Mouse (Mus musculus): ENCODE data around the gene Grb7.

Grb7 gene

DNA sequence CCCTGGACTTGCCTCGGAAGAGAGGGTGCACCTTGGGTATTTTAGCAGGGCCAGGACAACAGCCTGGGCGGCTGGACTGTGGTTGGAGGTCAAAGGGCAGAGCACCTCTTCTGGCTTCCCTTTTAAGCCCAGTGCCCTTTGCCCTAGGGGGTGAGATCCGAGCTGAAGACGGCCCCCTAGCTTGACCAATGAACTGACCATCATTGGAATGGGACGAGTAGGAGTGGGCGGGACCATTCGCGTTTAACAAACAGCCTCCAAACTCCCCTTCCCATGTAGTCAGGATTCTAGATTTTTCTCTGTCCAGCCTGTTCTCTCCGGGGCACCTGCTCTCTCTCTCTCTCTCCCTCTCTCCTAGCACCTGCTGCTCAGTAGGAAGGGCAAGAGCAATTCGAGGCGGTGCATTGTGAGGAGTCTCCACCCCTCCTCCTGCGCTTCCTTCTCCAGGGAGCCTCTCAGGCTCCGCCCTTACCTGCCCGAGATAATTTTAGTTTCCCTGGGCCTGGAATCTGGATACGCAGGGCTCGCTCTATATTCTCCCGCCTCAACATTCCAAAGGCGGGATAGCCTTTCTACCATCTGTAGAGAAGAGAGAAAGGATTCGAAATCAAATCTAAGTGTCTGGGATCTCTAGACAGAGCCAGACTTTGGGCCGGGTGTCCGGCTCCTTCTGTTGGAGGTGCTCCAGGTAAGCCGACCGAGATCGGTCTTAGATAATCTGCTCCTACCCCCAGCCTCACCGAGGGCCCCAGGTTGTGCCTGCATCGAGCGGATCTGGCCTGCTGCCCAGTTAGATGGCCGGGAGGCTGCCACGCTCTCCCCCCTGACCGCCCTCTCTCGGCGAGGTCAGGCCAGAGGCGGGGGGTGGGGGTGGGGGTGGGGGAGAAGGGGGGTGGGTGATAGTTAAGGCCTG, 624 bp downstream of the Grb7 start:
- DNase-seq, result peak; percentile 55

DNA sequence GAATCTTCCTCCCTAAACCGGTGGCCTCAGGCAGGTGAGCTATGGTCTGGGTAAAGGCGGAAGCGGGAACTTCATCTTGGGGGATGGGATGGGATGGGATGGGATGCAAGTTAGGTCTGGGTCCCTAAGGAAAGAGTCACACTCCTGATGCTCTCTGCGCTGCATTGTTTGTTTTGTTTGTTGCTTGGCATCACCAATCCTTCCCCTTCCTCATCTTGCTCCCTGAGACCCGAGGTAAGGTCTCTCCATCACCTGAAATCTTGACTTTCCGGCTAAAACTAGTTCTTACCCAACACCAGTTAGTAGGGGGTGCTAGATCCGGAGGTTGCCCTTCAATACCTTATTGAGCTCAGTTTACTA, 1.3 kb downstream of the Grb7 start:
- no peak for DNase-seq

DNA sequence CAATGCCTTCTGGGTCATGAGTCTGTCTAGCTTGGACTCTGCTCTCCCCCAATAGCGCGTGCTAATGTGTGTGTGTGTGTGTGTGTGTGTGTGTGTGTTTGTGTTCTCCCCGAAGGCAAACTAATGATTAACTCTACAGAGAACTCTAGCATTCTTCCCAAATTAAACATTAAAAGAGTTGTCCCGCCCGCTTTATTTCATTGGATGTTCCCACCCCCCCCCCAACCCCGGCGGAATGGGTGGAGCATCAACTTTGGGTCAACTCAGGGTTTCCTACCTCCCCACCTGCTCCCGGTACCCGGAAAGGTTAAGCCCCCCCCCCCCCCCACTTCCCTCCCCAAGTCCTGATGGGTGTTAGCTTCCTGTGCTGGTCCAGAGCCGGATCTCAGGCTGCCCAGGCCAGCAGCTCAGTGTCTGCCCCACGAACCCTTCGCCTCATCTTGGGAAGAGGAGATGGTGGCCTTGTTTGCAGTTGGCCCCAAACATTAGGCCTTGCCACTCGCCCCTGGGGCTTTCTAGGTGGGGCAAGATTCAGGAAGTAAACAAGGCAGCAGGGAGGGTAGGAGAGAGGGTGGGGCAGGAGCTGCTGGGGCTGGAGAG, 2.1 kb downstream of the Grb7 start:
- DNase-seq, result no peak

DNA sequence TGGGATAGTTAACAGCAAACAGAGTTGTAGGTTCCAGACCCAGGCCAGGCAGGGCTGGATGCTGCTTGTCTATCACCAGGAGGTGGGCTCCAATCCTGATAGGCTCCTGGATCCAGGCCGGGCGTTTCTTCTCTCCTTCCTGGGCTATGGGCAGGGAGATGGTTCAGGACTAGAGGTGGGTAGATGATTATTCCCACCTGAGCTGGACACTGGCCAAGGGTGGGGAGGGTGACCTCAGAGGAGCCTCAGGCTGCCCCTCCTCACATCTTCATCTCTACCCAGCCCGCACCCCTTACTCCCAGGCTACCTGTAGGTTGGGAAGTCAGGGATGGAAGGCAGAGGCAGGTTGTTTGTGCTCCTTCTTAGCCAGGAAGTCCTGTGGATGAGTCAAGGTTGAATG, 3.2 kb downstream of the Grb7 start:
- no peak for DNase-seq

DNA sequence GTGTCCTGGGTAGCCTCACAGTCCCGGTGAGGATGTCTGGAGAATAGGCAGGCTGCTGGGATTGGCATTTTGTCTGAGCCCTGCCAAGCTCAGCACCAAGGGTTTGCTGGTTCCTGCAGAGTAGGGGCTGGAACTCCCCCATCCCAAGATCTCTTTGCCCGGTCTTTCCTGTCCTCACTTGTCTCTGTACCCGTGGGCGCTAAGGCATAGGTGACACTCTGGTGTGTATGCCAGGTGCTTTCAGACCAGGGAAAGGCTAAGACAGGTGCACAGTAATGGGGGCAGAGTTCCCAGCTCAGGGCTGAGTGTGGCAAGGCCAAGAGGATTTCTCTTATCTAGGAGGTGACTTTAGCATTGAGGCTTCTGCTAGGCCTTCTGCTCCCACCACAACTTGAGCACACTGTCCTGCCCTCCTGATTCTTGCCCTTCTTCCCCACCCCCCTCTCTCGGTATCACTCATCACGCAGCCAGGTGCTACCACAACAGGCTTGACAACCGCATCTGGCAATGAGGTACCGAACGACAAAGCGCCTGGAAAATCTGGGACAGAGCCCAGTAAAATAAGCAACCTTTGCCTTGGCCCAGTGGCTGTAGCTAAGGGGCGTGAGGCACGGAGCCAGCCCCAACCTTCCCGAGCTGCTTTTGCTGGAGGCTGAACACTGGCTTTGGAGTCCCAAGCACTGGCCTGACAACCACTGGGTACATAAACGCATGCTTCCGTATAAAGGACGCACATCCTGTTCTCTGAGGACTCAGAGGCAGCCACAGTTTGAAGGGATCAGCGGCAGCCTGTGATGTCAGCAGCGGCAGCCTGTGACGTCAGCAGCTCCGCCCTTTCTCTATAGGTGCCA, 4.0 kb downstream of the Grb7 start:
- no peak for DNase-seq

DNA sequence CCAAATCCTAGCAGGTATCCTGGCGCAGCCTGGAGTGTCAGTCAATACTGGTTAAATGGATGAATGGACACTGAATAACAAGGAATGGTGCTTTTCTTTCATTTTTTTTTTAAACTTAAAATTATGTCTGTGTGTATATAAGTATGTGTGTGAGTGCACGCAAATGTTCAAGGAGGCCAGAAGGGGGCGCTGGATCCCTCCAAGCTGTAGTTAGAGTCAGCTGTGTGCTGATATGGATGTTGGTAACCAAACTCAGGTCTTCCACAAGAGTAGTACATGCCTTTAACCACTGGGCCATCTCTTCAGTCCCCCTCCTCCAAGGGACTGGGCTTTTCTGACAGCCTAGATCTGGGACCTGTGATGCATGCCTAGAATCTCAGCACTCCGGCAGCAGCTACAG, 9.3 kb downstream of the Grb7 start:
- no peak for DNase-seq

DNA sequence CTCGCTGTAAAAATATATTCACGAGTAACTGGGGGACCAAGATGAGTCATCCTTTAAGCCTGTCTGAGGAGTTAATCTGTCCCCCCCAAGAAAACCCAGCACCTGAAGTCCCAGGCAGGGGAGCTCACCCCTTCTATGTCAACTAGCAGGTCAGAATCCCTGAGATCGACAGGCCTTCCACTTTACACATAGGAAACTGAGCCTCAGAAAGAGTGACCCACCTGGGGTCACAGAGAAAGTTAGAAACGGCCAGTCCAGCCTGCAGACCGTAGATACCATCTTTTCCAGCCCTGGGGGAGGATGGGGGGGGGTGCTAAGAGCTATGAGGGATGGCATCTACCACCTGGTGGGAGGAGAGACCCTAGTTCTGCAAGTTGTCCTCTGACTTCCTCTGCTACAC, 10.4 kb downstream of the Grb7 start:
- no peak for DNase-seq

DNA sequence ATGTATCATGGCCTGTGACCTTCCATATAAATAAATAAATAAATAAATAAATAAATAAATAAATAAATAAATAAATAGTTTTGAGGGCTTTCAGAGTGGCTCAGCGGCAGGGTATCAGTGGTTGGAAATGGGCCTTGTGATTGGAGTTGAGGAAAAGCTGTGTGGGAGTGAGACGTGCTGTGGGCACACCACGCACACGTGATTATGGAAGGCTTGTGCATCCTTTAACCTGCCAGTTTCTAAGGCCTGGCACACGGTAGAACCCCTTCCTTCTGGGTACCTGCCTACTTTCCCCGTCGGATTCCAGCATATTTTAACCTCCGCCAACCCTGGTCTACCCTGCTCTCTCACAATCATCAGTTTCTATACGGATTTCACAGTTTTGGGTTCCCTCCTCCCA, 10.8 kb downstream of the Grb7 start:
- no peak for DNase-seq

DNA sequence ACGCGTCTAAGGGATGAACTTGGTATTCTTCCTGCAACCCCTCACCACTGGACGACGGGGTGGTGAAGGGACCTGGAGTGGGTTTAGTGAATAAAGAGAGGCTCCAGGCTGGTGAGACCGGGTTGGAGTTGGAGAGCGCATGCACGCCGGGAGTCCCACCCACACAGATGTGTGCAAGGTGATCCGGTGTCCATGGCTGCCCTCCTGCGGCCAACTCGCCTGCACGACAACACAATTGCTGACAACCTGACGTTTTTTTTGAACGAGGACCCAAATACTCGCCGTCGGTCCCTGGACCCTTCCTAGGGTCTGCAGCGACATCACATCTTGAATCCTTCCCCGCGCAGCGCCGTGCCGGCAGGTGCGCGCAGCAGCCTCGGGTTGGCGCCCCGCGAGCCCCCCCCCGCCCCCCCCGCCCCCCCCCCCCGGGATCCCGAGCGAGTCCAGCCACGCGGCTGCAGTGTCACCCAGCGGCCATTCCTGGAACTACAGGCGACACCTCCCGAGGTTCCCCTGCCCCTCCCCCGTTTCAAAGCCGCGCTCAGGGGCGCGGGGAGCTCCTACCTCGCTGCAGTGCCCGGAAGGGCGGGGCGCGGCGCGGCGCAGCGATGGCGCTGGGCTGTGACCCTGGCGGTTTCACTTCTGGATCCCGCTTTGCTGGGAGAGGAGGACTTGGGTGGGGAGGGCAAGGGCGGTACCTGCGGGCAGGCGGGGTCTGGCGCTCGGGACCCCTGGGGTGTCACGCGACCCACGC, 11.3 kb downstream of the Grb7 start:
- peak; percentile 93 for DNase-seq

DNA sequence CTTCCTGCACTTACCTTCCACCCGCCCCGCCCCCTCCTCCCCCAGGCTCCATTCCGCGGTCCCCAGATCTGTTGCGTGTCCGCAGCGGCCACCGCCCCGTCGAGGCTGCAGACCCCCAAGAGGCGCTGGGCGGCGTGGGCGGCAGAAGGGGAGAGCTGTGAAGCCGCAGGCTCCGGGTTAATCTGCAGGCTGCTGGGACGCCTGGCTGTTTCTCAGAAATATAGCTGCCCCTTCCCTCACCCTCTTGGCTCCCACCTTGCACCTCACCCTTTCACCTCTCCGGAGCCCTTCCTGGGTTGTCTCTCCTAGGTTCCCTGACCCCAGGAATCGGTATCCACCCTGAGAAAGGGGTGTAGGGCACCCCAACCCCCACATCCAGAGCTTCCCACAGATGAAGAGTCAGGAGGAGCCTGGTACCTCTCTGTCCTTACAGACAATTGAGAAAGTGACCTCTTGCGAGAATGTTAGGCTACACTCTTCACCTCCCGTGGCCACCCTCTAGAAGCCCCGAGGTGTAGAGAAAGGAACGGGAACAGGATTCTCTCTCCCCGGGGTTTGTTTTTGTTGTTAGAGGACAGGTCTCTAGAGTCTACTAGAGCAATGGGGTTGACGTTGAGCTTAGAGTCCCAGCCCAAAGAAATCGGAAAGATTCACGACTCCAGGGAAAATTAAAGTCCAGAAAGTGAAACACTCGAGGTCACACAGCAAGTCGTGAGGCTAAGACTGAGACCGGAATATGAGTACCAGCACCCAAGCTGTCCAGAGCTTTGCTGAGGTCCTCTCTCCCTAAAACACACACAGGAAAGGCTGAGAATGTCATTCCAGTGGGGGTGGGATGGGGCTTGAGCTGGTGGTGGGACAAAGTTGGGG, 12.2 kb downstream of the Grb7 start:
- DNase-seq, result no peak

DNA sequence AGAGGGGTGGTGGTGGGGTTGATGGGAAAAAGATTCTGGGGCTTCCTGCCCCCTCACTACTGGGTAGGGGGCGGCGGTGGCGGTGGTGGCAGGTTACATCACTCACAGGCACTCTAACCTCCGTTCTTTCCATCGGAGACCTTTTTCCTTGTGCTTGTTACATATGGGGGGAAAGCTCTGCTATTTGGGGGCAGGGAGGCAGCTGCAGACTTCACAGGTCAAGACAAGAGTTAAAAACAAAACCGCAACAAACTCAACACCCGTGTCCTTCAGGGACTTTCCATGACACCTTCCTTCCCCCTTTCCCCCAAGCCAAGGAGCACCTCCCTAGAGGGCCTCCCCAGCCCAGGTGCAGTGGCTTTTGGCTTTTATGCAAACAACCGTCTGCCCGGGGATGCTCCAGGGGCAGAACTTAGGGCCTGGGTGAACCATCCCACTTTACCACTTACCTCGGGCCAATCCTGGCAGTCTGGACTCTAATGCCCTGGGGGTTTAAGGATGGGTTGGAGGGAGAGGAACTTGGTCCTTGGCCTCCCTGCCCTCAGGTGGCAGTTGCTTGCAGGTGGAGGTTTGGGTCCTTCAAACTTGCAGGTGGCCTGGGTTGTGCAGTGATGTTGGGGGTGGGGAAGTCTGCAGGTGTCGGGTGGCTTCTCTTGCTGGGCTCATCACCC, 13.0 kb downstream of the Grb7 start:
- no peak for DNase-seq

DNA sequence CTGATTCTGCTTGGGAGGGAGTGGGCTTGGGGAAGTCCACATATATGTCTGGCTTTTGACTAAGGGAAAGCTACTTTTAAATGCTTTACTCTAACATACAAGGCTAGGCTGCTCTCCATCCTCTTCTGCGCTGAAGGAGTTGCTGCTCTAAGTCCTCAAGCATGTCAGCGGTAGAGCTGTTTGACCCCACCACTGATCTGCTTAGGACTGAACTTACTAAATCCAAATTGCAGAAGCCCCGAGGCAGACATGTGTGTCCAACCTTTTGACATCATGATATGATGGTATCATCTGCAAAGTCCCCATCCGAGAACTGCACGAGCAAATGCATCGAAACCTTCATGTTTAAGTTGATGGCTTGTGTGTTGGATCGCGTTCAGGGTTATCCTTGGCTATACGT, 13.7 kb downstream of the Grb7 start:
- no peak for DNase-seq

DNA sequence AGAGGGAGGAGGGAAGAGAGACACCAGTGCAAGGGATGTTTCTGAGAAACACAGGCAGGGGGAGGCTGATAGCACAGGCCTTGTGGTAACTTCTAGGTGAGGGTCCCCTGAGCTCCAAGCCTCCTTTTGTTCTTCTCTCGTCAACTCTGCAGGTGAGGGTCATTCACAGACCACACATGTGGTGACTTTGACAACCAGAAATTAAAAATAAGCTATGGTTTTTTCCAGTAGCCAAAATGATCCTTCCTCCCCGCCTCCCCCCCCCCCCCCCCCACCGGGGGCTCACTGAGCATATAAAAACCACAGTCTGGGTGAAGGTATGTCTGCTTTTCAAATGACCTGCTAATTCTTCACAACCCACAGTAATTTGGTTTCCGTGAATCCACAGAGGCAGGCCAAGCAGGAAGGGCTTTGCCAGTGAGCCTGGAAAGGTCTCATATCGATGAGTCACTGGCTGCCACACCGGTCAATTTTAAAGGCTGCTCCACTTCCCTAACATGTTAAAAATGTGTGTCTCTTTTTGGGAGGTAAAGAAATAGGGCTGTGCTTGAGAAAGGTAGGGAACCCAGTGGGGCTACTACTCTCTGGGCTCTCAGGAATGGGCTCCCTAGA, 15.0 kb downstream of the Grb7 start:
- DNase-seq, result no peak

DNA sequence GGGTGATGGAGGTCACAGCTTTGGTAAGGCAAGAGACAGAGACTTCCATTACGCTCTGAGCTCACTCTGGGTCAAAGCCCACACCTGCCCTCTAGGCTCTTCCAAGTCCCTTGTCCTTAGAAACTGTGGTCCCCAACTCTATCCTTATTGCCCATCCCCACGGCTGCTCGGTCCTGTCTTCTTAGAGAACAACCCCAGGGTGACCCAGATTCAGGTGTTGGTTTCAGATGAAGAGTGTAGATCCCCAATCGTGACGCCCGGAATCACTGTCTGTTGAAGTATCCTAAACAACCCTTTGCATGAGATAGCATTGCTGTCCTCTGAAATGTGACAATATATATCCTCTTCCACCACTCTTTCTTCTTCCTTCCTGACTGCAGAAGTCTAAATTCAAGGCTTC, 16.1 kb downstream of the Grb7 start:
- DNase-seq, result no peak

DNA sequence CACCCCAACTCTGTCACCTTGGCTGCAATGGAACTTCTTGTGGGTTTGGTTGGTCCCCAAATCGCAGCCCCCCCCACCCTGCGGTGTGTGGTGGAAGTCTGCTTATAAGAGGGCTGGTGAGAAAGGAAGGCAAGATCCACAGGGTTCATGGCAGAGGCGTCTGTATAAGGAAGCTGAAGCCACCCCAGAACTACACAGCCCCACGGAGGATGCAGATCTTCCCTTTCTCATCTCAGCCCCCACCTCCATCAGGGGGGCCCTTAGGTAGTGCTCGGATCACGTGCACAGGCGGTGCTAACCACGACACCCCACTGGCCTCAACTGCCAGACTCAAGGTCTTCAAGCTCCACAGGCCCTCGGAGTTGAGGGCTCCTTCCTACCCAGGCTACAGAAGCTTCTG, 17.7 kb downstream of the Grb7 start:
- DNase-seq, result no peak

DNA sequence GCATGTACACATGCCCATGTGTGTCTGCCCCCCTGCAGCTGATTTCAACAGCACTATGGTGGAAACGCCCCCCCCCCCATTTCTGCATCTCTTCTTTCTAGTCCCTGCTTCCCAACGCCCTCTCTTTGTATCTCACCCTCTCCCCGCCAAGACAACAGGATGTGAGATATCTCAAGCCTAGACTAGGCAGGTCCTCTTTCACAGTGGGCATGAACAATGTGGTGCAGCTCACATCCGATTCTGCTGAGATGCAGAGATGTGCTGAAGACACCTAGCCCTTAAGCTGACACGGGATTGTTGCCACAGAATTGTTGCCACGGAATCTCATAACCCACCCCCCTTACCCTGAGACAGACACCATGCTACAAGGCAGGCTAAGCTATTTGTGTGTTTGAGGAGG, 18.3 kb downstream of the Grb7 start:
- no peak for DNase-seq

DNA sequence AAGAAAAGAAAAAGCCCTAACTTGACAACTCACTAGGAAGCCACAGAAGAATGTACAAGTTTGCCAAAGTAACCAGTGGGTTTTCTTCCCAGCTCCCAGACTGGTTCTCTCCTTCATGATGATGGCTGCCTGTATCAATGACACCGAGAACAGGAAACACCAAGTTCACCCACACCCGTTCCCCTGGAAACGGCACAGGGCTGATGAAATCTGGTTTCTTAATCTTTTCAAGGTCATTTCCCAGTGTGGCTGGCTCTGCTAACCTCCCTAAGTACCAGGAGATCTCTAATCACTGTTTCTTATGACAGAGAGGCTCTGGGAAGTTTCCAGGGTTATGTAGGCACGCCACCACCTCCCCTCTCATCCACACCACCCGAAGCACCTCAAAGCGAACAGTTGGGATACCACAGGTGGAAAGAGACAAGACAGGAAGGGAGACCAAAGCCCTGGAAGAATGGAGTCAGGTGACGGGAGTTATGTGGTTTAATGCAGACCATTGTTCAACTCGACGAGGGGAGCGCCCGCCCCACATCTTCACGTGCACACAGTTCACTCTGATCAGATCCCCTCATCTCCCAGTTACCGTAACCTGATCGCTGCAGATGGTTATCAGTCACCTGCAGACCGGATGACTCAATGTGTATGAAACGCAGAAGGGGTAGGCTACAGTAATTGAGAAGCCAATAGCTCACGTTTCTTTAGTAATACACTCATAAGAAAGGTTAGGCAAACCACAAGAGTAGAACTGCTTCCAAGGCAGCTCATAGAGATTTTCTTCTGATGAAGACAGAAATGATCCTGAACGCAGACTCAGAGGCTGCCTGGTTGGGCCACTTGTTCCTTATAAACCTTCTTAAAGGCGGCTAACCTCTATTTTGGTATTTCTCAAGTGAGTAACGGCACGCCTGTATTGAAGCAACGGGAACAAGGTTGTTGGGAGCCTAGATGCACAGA, 23.8 kb downstream of the Grb7 start:
- DNase-seq, result no peak

DNA sequence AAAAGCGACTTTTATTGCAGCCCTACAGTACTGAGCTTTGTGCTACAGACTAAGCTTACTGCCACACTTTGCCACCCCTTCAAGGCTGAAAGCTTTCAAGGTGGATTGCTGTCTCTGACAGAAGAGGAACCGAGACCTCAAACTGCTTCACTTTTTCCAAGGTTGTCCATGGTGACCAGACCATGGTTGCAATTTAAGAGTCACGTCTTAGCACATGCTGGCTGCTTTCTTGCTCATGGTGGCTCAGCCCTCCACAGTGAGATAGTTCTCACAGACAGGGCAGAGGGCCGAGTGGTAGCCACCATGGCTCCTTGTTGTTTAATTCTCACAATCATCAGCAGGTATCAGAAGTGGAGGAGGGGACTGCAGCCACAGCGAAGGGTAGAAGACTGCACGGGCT, 24.6 kb downstream of the Grb7 start:
- no peak for DNase-seq

DNA sequence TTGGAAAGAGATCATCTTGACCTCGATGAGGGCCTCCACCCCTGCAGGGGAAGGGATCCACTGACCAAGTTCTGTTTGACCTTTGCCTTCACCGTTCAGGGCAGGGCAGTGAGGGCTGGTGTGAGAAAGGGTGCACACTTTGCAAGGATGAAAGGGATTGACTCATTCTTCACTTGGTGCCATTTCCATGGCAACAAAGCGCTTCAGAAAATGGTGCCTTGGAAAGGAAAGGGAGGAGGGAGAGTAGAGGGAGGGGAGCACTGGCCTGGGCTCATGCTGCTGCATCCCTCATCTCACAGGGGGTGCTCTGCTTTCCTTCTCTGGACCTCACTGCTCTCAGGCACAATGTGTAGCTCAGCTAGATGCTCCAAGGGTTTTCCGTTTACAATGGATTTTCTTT, 26.5 kb downstream of the Grb7 start:
- no peak for DNase-seq
